Mouse (Mus musculus): ENCODE data around the gene Ciao2a.

- TF ChIP-seq CTCF (IDR thresholded peaks at IDR 0.05; ENCODE audit: low read depth, low read length) (no peak), EP300 (IDR thresholded peaks at IDR 0.05; ENCODE audit: insufficient read depth, low read depth, low read length) (no peak)
Observed at GRCm38 (mm10) chr9:66155534-66155933, 29.1 kb downstream of the Ciao2a start.

All from ES-Bruce4 (cell line).